Mouse (Mus musculus): ENCODE data around the gene Jagn1.
A peak's percentile ranks its signal among the peaks of the same experiment; 100 is the strongest.

Jagn1 gene

GRCm38 (mm10) chr6:113433661-113434060 lies 8.7 kb upstream of the Jagn1 start:
- DNase-seq (ENCODE audit: low read depth, low spot score): no peak

GRCm38 (mm10) chr6:113434691-113435090 lies 7.7 kb upstream of the Jagn1 start:
- DNase-seq (ENCODE audit: low read depth, low spot score): no peak

DNA sequence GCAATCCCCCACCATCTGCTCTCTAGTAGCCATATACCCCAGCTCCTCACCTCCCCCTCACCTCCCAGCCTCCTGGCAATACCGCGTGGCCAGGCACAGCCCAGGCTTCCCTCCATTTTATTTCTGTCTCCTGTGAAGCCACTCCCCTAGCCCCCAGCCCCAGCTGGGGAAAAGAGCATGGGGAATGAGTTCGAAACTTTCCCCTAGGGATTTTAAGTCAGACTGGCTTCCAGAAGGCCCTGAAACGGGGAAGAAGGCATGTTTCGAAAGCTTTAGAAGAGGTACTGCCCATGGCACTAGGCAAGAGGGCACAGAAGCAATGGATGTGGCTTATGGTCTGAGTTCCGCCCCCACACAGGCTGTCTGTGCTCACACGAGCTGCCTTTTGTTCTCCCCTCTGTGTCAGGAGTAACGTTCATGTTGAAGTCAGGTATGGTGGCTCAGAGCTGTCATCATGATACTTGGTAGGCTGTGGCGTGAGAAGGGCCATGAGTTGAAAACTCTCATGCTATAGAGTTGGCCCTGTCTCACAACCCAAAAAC lies 6.6 kb upstream of the Jagn1 start, which contains the start of gene Cidec:
Gene Cidec (minus strand): TSS at position 97 of the 542 bp plus-strand sequence.
- DNase-seq (ENCODE audit: low read depth, low spot score): no peak

- DNase-seq (ENCODE audit: low read depth, low spot score): no peak
Measured at GRCm38 (mm10) chr6:113437135-113437534, 5.2 kb upstream of the Jagn1 start.

DNA sequence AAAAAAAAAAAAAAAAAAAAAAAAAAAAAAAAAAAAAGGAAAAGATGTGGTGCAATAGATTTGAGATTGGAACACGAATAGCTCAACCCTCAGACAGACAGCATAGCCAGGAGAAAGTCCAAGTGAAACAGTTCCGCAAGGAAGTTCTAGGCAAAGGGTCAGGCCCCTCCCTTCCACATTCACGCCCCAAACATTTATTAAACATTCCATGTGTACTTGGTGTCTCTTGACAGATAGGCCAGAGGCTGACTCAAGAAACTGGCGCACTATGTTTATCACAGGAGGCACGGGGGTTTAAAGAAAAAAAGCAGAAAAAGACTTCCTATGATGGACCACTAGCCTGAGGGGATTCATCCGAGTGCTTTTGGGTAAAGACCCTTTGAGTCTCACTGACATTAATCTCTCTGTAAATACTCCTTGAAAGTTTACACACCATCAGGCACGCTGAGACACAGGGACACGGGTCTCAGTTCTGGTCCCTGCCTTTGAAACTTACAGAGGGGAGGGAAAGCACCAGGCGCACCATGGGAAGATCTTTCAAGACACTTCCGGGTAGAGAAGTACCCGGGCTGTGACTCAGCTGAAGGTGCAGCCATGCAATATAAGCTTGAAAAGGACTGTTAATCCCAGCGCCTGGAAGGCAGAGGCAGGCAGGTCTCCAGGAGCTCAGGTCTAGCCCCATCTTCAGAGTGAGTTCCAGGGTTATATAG lies 3.5 kb upstream of the Jagn1 start:
- DNase-seq (ENCODE audit: low read depth, low spot score): no peak

- DNase-seq (ENCODE audit: low read depth, low spot score): no peak
Measured at GRCm38 (mm10) chr6:113440686-113441085, 1.7 kb upstream of the Jagn1 start.

GRCm38 (mm10) chr6:113441147-113441680 lies 1.2 kb upstream of the Jagn1 start:
- peak; percentile 77 for DNase-seq (ENCODE audit: low read depth, low spot score)

DNA sequence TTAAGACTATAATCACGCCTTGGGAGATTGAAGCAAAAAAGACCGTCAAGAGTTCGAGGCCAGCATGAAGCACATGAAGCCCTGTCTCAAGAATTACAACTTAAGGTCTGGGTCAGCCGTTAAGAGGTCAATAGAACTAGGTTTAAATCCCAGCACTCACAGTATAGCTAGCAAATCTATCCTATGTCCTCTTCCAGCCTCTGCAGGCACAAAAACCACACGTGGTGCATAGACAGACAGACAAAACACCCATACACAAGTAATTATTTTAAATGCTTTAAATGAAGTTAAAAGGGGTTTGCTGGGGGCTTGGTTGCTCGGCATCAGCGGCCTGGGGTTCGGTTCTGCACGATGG lies 305 bp upstream of the Jagn1 start:
- DNase-seq (ENCODE audit: low read depth, low spot score): no peak

GRCm38 (mm10) chr6:113443091-113443490 lies 722 bp downstream of the Jagn1 start:
- DNase-seq (ENCODE audit: low read depth, low spot score): no peak

GRCm38 (mm10) chr6:113444207-113444965 lies 2.0 kb downstream of the Jagn1 start:
- DNase-seq (ENCODE audit: low read depth, low spot score): no peak

- DNase-seq (ENCODE audit: low read depth, low spot score): no peak
Measured at GRCm38 (mm10) chr6:113447639-113448038, 5.3 kb downstream of the Jagn1 start.

DNA sequence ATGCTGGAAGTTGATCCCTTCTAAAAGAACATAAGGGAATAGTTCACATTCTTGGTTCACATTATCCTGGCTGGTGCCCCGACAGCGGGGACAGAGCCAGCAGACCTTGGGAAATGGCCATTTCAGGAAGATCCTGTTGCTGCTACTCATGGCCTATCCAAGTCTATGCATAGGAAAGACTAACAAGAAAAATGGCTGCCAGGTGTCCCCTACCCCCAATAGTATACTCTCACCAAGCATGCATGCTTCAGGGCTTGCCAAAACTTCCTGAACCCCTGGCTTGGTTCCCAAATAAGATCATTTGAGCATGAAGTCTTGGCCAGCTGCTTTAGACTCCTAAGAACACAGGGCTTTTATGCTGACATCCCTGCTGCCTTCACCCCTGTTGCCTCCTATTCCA lies 9.5 kb downstream of the Jagn1 start:
- no peak for DNase-seq (ENCODE audit: low read depth, low spot score)

- no peak for DNase-seq (ENCODE audit: low read depth, low spot score)
Measured at GRCm38 (mm10) chr6:113455007-113455406, 12.6 kb downstream of the Jagn1 start.

DNA sequence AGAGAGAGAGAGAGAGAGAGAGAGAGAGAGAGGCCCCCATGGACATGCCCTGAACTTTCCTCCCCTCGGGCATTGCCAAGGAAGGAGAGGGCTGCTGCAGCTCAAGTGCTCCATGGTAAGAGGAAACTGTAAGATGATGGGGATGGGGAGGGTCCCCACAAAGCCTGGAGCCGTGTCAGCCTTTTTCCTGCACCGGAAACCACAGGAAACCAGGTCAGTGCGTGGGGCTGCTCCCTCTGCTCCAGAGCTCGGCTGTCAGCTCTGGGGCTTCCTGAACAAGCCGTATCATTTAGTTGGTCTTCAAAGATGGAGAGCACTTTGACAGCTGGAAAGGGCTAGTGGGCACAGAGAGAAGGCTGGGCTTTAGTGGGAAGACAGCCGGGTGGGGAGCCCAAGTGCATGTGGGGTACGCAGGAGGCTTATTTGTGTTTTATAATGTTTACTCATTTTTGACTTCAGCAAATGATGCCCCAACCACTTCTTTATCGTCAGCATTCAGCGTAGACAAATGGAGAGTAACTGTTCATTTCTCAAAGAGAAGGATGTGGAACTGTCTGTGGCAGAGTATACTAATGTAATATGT lies 15.7 kb downstream of the Jagn1 start, which contains the start of gene Il17re:
Gene Il17re (plus strand): TSS at position 533 of the 583 bp plus-strand sequence.
- DNase-seq (ENCODE audit: low read depth, low spot score): no peak

GRCm38 (mm10) chr6:113458635-113459034 lies 16.3 kb downstream of the Jagn1 start:
- DNase-seq (ENCODE audit: low read depth, low spot score): no peak

DNA sequence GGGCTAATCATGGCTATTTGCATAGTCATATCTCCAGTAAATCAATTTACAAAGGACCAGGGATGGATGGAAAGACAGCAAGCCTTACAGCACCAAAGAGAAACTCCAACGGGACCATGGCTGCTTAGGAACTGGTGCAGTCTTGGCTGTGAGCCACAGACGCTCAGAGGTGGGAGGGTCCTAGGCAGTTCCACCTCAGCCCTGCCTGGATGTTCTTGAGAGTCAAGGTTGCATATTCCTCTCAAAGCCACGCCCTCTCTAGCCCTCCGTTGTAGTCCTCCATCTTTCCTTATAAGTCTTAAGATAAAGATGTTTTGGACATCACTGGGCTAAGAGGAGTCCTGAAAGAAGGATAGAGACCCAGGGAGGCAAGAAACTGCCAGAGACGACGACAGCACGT lies 21.7 kb downstream of the Jagn1 start:
- DNase-seq (ENCODE audit: low read depth, low spot score): no peak

DNA sequence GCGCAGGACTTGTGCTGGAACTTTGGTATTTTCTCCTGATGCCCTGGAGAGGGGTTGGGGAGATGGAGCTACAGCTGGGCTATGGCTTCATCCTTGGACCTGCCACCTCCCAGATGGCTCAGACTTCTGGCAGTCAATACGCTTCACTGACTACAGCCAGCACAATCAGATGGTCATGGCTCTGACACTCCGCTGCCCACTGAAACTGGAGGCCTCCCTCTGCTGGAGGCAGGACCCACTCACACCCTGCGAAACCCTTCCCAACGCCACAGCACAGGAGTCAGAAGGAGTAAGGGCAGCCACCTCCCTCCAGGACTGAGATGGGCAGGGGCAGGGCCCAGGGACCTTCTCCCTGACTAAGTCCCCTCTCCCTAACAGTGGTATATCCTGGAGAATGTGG lies 23.2 kb downstream of the Jagn1 start:
- DNase-seq (ENCODE audit: low read depth, low spot score): no peak

GRCm38 (mm10) chr6:113468512-113468911 lies 26.1 kb downstream of the Jagn1 start:
- no peak for DNase-seq (ENCODE audit: low read depth, low spot score)

DNA sequence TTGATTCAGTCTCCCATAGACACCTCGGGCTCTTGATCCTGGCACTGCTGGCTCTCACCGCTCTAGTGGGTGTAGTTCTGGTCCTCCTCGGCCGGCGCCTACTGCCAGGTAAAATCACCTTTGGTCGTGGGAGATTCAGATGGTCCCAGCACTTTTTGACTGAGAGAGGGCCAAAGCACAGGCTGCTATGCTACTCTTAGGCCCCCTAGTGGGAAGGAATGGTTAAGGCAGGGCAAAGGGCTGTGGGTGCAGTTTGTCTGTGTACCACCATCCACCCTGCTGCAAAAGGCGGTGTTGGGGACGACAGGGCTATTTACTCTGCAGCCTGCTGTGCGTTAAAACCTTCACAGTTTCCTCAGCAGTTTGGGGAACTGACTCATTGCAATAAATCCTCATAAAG lies 26.7 kb downstream of the Jagn1 start:
- DNase-seq (ENCODE audit: low read depth, low spot score): peak; percentile 78

DNA sequence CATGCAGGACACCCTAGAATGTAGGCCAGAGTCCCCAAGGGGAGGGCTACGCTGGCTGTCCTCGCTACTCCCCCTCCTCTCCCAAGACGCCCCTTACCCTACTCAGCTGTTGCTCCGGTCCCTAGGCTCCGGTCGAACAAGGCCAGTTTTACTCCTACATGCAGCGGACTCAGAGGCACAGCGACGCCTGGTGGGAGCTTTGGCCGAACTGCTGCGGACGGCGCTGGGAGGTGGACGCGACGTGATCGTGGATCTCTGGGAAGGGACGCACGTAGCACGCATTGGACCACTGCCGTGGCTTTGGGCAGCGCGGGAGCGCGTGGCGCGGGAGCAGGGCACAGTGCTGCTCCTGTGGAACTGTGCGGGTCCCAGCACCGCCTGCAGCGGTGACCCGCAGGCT lies 27.1 kb downstream of the Jagn1 start:
- DNase-seq (ENCODE audit: low read depth, low spot score): peak; percentile 74

DNA sequence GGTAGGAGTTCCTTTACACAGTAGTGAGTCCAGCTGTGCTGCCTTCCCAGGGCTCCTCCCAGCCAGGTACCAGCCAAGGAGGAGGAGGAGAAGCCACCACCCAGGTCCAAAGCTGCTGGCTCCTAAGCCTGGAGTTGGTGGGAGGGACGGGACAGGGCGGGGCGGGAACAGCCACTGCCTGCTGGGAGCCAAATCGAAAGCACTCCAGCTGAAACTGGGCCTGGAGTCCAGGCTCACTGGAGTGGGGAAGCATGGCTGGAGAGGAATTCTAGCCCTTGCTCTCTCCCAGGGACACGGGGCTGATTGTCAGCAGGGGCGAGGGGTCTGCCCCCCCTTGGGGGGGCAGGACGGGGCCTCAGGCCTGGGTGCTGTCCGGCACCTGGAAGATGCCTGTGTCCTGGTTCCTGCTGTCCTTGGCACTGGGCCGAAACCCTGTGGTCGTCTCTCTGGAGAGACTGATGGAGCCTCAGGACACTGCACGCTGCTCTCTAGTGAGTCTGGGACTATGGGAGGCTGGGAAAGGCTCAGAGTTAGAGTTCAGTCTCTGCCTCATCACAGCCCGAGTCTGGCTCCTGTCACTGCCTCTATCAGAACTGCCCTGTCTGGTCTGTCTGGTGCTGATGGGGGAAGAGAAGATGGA lies 29.0 kb downstream of the Jagn1 start, which contains the start of gene Il17rc:
Gene Il17rc (plus strand): TSS at position 131 of the 640 bp plus-strand sequence.
- no peak for DNase-seq (ENCODE audit: low read depth, low spot score)

DNA sequence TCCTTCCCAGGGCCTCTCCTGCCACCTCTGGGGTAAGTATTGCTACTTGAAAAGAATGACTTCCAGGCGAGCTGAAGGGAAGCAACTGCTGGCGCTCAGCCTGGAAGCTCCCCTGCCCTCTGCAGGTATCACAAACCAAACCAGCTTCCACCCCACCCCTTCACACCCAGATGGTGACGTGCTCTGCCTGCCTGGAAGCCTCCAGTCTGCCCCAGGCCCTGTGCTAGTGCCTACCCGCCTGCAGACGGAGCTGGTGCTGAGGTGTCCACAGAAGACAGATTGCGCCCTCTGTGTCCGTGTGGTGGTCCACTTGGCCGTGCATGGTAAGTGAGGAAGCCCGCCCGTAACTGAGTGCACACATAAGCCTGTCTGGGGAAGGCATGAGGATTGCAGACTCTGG lies 29.7 kb downstream of the Jagn1 start:
- no peak for DNase-seq (ENCODE audit: low read depth, low spot score)

All from forelimb bud, embryonic 11.5 days (tissue).